Mouse (Mus musculus): ENCODE data around the gene Thap3.

The Thap3 gene

DNA sequence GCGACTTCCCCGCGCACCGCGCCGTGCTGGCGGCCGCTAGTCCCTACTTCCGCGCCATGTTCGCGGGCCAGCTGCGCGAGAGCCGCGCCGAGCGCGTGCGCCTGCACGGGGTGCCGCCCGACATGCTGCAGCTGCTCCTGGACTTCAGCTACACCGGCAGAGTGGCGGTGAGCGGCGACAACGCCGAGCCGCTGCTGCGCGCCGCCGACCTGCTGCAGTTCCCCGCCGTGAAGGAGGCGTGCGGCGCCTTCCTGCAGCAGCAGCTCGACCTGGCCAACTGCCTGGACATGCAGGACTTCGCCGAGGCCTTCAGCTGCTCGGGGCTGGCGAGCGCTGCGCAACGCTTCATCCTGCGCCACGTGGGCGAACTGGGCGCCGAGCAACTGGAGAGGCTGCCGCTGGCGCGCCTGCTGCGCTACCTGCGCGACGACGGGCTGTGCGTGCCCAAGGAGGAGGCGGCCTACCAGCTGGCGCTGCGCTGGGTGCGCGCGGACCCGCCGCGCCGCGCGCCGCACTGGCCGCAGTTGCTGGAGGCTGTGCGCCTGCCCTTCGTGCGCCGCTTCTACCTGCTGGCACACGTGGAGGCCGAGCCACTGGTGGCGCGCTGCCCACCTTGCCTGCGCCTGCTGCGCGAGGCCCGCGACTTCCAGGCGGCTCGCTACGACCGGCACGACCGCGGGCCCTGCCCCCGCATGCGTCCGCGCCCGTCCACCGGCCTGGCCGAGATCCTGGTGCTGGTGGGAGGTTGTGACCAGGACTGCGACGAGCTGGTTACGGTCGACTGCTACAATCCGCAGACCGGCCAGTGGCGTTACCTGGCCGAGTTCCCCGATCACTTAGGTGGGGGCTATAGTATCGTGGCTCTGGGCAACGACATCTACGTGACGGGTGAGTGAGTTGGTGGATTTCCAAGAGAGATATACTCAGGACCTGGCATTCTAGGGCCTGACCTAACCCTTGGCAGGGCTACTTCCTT, 20.6 kb upstream of the Thap3 start:
- no peak for DNase-seq (ENCODE audit: low read depth)

DNA sequence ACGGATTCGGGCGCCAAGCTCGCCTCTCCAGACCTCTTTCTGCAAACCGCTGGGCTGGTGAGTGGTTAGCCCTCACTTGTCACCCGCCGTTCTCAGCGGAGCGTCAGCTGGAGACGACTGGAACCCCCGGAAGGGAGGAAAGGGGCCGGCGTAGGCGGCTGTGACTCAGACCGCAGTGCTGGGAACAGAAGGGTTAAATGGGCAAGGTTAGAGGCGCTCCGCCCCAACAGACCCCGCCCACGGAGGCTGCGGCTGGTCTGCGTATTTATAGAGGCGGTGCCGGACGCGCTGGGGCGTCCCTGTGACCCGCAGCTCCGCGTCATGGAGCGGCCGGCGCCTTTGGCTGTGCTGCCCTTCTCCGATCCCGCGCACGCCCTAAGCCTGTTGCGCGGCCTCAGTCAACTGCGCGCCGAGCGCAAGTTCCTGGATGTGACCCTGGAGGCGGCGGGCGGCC, 19.9 kb upstream of the Thap3 start, which contains the start of gene Klhl21:
Gene Klhl21, plus strand, starts transcription at position 182 of the 454 bp plus-strand sequence.
- peak; percentile 92 for DNase-seq (ENCODE audit: low read depth)

- no peak for DNase-seq (ENCODE audit: low read depth)
These were observed 19.3 kb upstream of the Thap3 start for GRCm38 (mm10) chr4:152008148-152008500.

- DNase-seq (ENCODE audit: low read depth): no peak
These were observed 18.8 kb upstream of the Thap3 start for GRCm38 (mm10) chr4:152007481-152008147.

DNA sequence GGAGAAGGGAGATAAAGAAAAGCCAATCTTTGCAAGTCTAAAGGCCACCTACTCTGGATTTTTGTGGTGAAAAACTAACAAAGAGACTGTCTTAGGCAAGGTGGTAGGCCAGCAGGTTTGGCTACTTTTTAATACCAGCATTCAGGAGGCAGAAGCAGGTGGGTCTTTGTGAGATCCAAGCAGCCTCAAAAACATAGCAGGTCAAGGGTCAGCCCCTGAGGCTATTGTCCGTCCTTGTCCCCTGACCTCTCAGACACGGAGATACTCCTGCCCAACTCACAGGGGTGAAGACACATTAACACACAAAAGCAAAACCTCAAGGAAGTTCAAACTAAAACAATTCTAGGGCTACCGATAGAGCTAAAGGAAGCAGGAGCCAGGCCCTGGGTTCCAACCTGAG, 18.0 kb upstream of the Thap3 start:
- DNase-seq (ENCODE audit: low read depth): no peak

GRCm38 (mm10) chr4:152006137-152006536, 17.3 kb upstream of the Thap3 start:
- no peak for DNase-seq (ENCODE audit: low read depth)

DNA sequence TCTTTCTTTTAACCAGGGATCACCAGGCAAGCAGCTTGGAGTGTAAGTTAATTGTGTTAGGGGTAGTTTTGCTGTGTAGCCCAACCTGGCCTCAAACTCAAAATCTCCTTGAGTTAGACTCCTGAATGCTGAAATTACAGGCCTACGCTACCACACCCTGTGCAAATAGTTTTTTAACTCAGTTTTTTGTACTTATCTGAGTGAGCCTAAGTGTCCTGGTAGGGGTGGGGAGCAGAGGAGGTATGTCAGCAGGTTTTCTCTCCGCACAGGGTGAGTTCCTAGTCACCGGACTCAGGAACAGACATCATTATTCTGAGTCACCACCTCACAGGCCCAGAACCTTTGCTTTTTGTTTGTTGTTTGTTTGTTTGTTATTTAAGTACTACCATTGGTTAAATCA, 13.3 kb upstream of the Thap3 start:
- no peak for DNase-seq (ENCODE audit: low read depth)

DNA sequence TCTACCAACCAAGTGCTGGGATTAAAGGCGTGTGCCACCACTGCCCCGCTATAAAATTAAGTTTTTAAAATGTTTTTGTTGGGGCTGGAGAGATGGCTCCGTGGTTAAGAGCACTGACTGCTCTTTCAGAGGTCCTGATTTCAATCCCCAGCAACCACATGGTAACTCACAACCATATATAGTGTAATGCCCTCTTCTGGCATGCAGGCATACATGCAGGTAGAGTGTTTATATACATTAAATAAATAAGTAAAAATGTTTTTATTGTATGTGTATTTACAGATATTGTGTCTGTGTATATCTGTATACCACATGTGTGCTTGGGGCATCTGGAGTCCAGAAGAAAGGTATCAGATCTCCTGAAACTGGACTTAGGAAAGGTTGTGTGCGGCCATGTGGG, 12.5 kb upstream of the Thap3 start:
- no peak for DNase-seq (ENCODE audit: low read depth)

DNA sequence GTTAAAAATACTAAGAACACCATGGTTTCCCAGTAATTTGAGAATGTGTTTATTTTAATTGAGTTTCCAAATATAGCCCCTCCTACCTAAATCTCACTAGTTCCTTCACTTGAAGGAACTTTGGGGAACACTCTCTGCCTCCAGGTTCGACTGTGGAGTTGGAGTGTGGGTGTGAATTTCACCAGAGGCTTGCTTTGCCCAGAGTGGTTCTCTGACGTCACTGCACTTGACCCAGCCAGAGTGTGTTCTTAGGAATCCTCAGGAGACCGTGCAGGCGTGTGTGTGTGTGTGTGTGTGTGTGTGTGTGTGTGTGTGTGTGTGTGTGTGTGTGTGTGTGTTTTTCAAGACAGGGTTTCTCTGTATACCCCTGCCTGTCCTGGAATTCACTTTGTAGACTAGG, 12.1 kb upstream of the Thap3 start:
- no peak for DNase-seq (ENCODE audit: low read depth)

DNA sequence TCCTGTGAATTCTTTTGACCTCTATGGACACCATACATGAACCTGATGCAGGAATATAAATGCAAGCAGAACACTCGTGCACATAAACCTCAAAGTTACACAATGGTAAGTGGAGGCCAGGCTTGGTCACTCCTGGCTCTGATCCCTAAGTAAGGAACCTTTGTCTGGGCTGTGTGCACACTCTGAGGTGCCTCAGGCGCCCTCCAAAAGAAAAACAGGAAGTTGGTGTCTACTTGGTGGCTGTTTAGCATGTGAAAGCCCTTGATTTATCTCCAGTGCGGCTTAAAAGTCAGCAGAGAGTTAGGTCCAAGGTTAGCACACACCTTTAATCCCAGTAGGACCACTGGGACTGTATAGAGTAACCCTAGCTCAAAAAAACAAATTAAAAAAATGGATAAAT, 10.7 kb upstream of the Thap3 start:
- no peak for DNase-seq (ENCODE audit: low read depth)

GRCm38 (mm10) chr4:151997701-151998100, 8.9 kb upstream of the Thap3 start:
- DNase-seq (ENCODE audit: low read depth): no peak

DNA sequence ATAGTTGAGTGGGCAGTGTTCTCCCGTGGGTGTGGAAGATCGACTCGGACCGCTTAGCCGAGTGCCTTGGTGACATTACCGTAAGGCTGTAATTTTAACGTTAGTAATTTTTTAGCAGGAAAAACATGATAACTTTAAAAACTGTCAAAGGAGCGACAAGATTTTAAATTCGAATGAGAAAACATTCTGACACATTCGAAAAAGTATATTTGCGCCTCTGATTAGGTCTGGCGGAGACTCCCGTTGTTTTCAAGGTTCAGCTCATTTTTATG, 8.1 kb upstream of the Thap3 start:
- no peak for DNase-seq (ENCODE audit: low read depth)

DNA sequence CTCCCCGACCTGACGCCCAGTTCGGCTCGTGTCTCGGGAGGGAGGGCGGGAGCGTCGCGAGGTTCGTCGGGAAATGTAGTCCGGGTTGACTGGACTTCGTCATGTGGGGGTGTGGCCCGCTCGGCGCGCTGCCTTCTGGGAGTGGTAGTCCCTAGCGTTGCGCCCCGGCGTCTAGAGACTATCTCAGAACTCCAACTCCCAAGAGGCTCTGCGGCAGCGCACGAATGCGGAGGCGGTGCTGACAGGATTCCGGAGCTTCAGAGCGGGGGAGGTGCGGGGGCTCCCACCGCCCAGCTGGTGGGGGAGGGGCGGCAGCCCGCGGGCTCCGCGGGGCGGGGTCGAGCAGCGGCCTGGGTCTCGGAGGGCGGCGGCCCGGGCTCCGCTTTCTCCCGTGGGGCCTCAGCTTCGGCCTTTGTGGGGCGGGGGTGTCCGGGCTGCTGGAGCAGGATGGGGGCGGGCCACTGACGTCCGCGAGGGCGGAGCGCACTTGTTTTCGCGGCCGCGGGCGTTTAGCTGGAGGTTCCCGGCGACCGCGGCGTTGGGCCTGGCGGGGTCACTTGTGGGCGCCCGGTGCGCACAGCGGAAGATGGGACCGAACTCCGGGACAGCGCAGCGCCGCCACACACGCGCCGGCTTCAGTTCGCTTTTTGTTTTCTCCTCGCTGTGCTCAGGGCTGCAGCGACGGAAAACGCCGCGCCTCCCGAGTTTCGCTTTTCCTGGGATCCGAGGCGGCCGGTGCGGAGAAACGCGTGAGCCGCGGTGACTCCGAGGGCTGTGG, 7.6 kb upstream of the Thap3 start, which contains the start of gene Phf13:
Gene Phf13, minus strand, starts transcription at position 86 of the 778 bp plus-strand sequence.
- peak; percentile 96 for DNase-seq (ENCODE audit: low read depth)

- no peak for DNase-seq (ENCODE audit: low read depth)
These were observed 6.8 kb upstream of the Thap3 start for GRCm38 (mm10) chr4:151995371-151996172.

DNA sequence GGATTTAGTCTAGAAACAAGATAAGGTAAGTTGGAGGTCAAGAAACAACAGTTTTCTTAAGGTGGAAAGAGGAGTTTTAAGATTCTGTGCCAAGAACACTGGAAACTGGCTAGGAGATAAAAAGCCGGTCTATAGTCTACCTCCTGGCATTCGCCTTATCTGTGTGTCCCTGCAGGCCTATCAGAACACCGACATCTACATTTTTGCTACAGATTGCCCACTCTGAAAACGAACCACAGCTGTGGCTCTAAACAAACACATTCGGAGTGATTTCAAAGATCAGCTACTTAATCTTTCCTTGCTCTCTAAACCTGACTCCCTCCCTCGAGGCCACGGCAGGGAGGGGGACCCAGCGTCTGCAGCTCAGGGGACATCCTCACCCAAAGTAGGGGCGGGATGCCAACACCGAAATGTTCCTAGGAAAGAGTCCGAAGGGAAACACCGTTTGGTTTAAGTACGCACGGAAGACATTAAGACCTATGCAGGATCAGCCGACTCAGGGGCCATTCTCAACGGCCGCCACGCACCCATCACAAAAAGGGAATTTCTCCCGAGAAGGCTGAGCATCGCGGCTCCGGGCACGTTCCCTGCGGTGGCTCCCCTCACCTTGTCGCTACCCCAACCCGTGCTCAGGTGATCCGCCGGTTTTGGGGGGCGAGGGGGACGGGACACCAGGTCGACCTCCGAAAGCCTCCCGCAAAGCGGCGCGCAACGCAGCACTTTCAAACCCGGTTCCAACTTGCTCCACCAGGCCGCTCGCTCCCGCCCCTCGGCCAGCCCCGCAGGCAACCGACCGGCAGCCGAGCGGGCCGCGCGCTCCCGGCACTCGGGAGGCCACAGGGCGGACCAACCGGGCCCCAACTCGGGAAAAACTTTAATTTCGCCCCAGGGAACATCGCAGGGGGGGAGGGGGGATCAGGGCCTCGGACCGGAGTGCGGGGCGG, 5.7 kb upstream of the Thap3 start:
- peak; percentile 64 for DNase-seq (ENCODE audit: low read depth)

GRCm38 (mm10) chr4:151993035-151993434, 4.2 kb upstream of the Thap3 start:
- DNase-seq (ENCODE audit: low read depth): no peak

DNA sequence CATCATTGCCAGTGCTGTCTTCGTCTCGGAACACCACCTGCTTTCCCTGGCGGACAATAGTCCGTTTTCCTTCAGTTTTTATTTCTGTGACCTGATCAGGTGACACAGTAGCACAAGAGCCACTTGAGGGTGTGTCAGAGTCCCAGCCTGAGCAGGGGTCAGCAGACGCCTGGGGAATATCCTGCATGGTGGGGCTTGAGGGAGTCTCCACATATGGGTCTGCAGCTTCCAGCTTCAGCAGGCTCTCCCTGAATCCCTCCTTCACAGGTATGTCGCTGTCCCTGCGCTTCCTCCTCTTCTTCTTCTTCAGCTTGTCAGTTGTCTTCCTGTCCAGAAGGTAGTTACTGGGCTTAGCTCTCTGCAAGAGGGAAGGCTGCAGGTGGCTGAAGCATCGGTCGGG, 3.3 kb upstream of the Thap3 start:
- DNase-seq (ENCODE audit: low read depth): no peak

DNA sequence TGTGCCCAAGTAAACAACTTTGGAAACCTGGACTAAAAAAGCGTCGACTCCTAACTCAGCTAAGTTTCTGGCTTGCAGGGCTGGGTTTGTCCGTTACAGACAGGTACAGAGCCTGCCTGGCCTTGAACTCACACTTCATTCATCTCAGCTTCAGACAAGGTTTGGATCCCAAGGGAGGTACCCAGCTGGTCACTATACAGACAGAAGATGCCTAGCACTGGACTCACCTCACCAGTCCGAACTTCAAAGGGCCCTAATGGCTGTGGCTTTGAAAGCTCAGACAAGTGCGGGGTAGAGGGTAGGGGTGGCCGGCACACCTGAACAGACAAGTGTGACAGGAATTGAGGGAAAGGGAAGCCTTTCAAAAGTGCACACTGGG, 302 bp upstream of the Thap3 start:
- DNase-seq (ENCODE audit: low read depth): no peak

DNA sequence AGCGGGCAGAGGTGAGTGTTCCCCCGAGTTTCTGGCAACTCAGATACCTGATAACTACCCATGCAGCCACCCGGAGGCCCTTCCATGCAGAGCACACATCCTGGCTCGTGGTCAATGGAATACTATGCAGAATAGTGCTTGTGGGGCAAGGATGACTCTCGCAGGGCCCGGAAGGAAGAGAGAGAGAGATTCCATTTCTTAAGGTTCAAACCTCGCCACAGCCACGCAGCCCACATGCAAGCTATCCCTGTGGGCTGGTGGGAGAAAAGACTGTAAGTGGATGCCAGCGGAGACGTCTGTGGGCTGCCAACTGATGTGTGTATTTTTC, 819 bp downstream of the Thap3 start:
- no peak for DNase-seq (ENCODE audit: low read depth)

DNA sequence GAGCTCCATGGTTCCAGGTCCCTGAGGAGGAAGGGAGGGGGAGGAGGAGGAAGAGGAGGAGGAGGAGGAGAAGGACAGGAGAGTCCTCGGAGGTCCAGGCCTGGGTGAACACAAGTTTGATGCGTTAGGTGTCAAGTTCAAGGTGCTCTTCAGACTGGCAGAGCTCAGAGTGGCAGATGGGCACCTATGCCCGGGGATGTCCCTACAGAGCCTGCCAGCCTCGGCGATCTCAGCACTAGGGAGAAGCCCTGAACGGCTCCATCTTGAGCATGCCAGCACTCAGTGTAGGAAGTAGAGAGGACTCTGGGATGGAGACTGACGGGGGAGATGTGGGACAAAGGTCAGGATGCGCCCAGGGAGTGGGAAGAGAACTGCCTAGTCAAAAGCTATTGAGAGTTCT, 2.1 kb downstream of the Thap3 start:
- DNase-seq (ENCODE audit: low read depth): no peak

- no peak for DNase-seq (ENCODE audit: low read depth)
These were observed 2.9 kb downstream of the Thap3 start for GRCm38 (mm10) chr4:151985886-151986285.

Measured in c-Kit-positive CD71-positive TER-119-negative erythroid progenitor cells, embryonic 14.5 days (primary cell).